Comparison of ENCODE assay signal across 26 mouse cellular contexts in the genomic region with DNA sequence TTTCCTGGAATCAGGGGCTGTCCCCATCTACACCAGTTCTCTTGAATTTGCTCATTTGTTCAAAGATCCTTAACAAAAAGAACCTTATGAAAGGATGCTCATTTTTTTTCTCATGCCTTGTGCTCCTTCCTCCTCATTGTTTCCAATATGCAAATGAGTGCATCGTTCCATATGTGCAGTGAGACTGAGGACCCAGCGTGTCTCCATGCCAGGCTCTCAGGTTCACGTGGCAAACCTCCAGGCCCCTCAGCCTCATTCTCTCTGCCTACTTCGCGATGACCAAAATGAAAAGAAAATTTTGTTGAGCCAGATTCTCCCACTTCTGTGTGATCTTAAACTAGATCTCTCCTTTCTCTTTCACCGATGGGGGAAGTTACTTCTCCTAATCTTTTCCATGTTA. TPM values are rescaled to one million over a fixed set of nuclear protein-coding genes. Genes with fewer than 3 reads are reported as not detected.
DNase-seq lines count a peak whose midpoint lies in the region; ATAC-seq lines count a peak whose summit lies in the region.
"Had no signal": no experiment of that assay in that cellular context is flagged by ENCODE, and none has a peak within 500 bp of the region (broad histone marks: within the 10 kb centered on the region; RNA-seq: fewer than 3 reads in every experiment).

No protein-coding gene starts in this region.

- H3K4me1 ChIP-seq in hindbrain, embryonic 15.5 days (replicated peaks): peaks cover 20% of the 10 kb centered on the region
- peaks cover 12% of the 10 kb centered on the region for H3K4me1 ChIP-seq in hindbrain, embryonic 14.5 days (replicated peaks; ENCODE audit: control insufficient read depth, insufficient read depth, low read length)
- H3K4me1 ChIP-seq in midbrain, embryonic 13.5 days (replicated peaks): peaks cover 20% of the 10 kb centered on the region
- H3K4me1 ChIP-seq in midbrain, embryonic 16.5 days (ENCODE audit: control insufficient read depth, insufficient read depth, low read length): peaks cover 13% of the 10 kb centered on the region
- H3K4me1 ChIP-seq in forebrain, embryonic 16.5 days (replicated peaks; ENCODE audit: control insufficient read depth, insufficient read depth, low read length): peaks cover 17% of the 10 kb centered on the region

- WGBS in hindbrain, embryonic 15.5 days: 36% methylated on average over 6 of the region's 6 CpGs
- 30% methylated on average over 6 of the region's 6 CpGs for WGBS in hindbrain, embryonic 14.5 days
- WGBS in midbrain, embryonic 13.5 days: 40% methylated on average over 6 of the region's 6 CpGs
- 30% methylated on average over 6 of the region's 6 CpGs for WGBS in midbrain, embryonic 16.5 days
- WGBS in forebrain, embryonic 16.5 days: 20% methylated on average over 6 of the region's 6 CpGs

- H3K36me3 ChIP-seq in hindbrain, embryonic 15.5 days: no peaks in the 10 kb centered on the region
- H3K36me3 ChIP-seq in hindbrain, embryonic 14.5 days (replicated peaks; ENCODE audit: control insufficient read depth, insufficient read depth): no peaks in the 10 kb centered on the region
- no peaks in the 10 kb centered on the region for H3K36me3 ChIP-seq in midbrain, embryonic 13.5 days
- no peaks in the 10 kb centered on the region for H3K36me3 ChIP-seq in midbrain, embryonic 16.5 days (ENCODE audit: control insufficient read depth, insufficient read depth, low read length)
- no peaks in the 10 kb centered on the region for H3K36me3 ChIP-seq in forebrain, embryonic 16.5 days (ENCODE audit: control insufficient read depth, insufficient read depth)
- H3K36me3 ChIP-seq: embryonic facial prominence, embryonic 15.5 days; heart, embryonic 13.5 days; hindbrain, embryonic 12.5 days; limb, embryonic 13.5 days; liver, embryonic 15.5 days; neural tube, embryonic 13.5 days; stomach, embryonic 15.5 days had no signal

- no peak overlapping the region for H3K9ac ChIP-seq in hindbrain, embryonic 15.5 days
- H3K9ac ChIP-seq in hindbrain, embryonic 14.5 days: no peak overlapping the region
- H3K9ac ChIP-seq in midbrain, embryonic 13.5 days (replicated peaks): no peak overlapping the region
- no peak overlapping the region for H3K9ac ChIP-seq in midbrain, embryonic 16.5 days (ENCODE audit: low read depth, low read length)
- no peak overlapping the region for H3K9ac ChIP-seq in forebrain, embryonic 16.5 days (replicated peaks; ENCODE audit: low read depth, low read length)
- H3K9ac ChIP-seq: embryonic facial prominence, embryonic 15.5 days; hindbrain, embryonic 12.5 days; liver, embryonic 15.5 days; stomach, embryonic 15.5 days had no signal

- H3K27ac ChIP-seq in hindbrain, embryonic 15.5 days (replicated peaks): peak overlapping the region; percentile 21; the same call in 1 of the 2 replicates
- no peak overlapping the region for H3K27ac ChIP-seq in hindbrain, embryonic 14.5 days
- H3K27ac ChIP-seq in midbrain, embryonic 13.5 days: peak overlapping the region; percentile 83; the same call in 1 of the 2 replicates
- H3K27ac ChIP-seq in midbrain, embryonic 16.5 days (ENCODE audit: low read length): no peak overlapping the region
- H3K27ac ChIP-seq in forebrain, embryonic 16.5 days (ENCODE audit: low read length): peak overlapping the region; percentile 32; the same call in 1 of the 2 replicates
- H3K27ac ChIP-seq: embryonic facial prominence, embryonic 15.5 days; heart, adult 2 months; limb, embryonic 13.5 days; liver, embryonic 15.5 days; neural tube, embryonic 13.5 days had no signal

- no peak overlapping the region for H3K4me2 ChIP-seq in hindbrain, embryonic 15.5 days
- H3K4me2 ChIP-seq in hindbrain, embryonic 14.5 days (replicated peaks): no peak overlapping the region
- H3K4me2 ChIP-seq in midbrain, embryonic 13.5 days (replicated peaks): no peak overlapping the region
- H3K4me2 ChIP-seq in midbrain, embryonic 16.5 days (ENCODE audit: low read length): no peak overlapping the region; the same call in 1 of the 2 replicates
- H3K4me2 ChIP-seq in forebrain, embryonic 16.5 days (ENCODE audit: low read length): peak overlapping the region; percentile 13; the same call in 1 of the 2 replicates
- H3K4me2 ChIP-seq: liver, embryonic 15.5 days had no signal

- peak; percentile 81 to 90 for DNase-seq in cerebellum, postnatal 10 days
- DNase-seq in cerebellum, adult 9-10 months: no peak
- no peak for DNase-seq in hindbrain, embryonic 14.5 days (ENCODE audit: low spot score)
- DNase-seq in spleen, adult 18-20 months: no peak
- DNase-seq: cerebellum, adult 11 months; gastrocnemius, postnatal 14 days; kidney, postnatal 36 days; layer of hippocampus, postnatal 36 days; lung, postnatal 4 days; right cerebral cortex, adult 18-20 months; right cerebral cortex, postnatal 4 days; thymus, postnatal 36 days had no signal

- no peak overlapping the region for H3K4me3 ChIP-seq in hindbrain, embryonic 15.5 days
- H3K4me3 ChIP-seq in hindbrain, embryonic 14.5 days (replicated peaks; ENCODE audit: low read length): no peak overlapping the region
- H3K4me3 ChIP-seq in midbrain, embryonic 13.5 days (replicated peaks): no peak overlapping the region
- H3K4me3 ChIP-seq in midbrain, embryonic 16.5 days (ENCODE audit: low read depth, low read length): no peak overlapping the region
- no peak overlapping the region for H3K4me3 ChIP-seq in forebrain, embryonic 16.5 days (replicated peaks; ENCODE audit: low read length)
- H3K4me3 ChIP-seq: embryonic facial prominence, embryonic 15.5 days; heart, adult 2 months; hindbrain, embryonic 12.5 days; limb, embryonic 13.5 days; liver, embryonic 15.5 days; myocyte; neural tube, embryonic 13.5 days; stomach, embryonic 15.5 days had no signal

- no peak for ATAC-seq in hindbrain, embryonic 15.5 days (ENCODE audit: low FRiP score, low read depth)
- no peak for ATAC-seq in hindbrain, embryonic 14.5 days (ENCODE audit: low FRiP score)
- ATAC-seq in midbrain, embryonic 13.5 days: no peak
- no peak for ATAC-seq in midbrain, embryonic 16.5 days
- peak; percentile 45 for ATAC-seq in forebrain, embryonic 16.5 days
- ATAC-seq: intestine, postnatal 0 days had no signal

- H3K27me3 ChIP-seq in hindbrain, embryonic 15.5 days: no peaks in the 10 kb centered on the region
- H3K27me3 ChIP-seq in hindbrain, embryonic 14.5 days (ENCODE audit: control insufficient read depth, insufficient read depth, low read length): no peaks in the 10 kb centered on the region
- H3K27me3 ChIP-seq in midbrain, embryonic 13.5 days: no peaks in the 10 kb centered on the region
- H3K27me3 ChIP-seq in midbrain, embryonic 16.5 days (ENCODE audit: control insufficient read depth, insufficient read depth, low read depth, low read length): no peaks in the 10 kb centered on the region
- H3K27me3 ChIP-seq in forebrain, embryonic 16.5 days (replicated peaks; ENCODE audit: control insufficient read depth, insufficient read depth, low read length): no peaks in the 10 kb centered on the region
- H3K27me3 ChIP-seq: embryonic facial prominence, embryonic 15.5 days; heart, embryonic 13.5 days; hindbrain, embryonic 12.5 days; limb, embryonic 13.5 days; liver, embryonic 15.5 days; neural tube, embryonic 13.5 days; stomach, embryonic 15.5 days had no signal

- H3K9me3 ChIP-seq in hindbrain, embryonic 15.5 days: no peaks in the 10 kb centered on the region
- H3K9me3 ChIP-seq in hindbrain, embryonic 14.5 days (ENCODE audit: control insufficient read depth, low read length): no peaks in the 10 kb centered on the region
- H3K9me3 ChIP-seq in midbrain, embryonic 13.5 days: no peaks in the 10 kb centered on the region
- no peaks in the 10 kb centered on the region for H3K9me3 ChIP-seq in midbrain, embryonic 16.5 days (replicated peaks; ENCODE audit: control insufficient read depth, low read length, poor library complexity, severe bottlenecking)
- no peaks in the 10 kb centered on the region for H3K9me3 ChIP-seq in forebrain, embryonic 16.5 days (ENCODE audit: control insufficient read depth, low read length)
- H3K9me3 ChIP-seq: embryonic facial prominence, embryonic 15.5 days; heart, embryonic 13.5 days; hindbrain, embryonic 12.5 days; limb, embryonic 13.5 days; liver, embryonic 15.5 days; neural tube, embryonic 13.5 days; stomach, embryonic 15.5 days had no signal

RNA-seq across cellular contexts. Expression of a gene that starts 15.3 kb away (rescaled TPM):
- 7.1 and 7.6 TPM in 2 replicates for polyA plus RNA-seq in hindbrain, embryonic 15.5 days (2015; fragmentation: Nextera tagmentation; extraction: Ambion mirVana)
- 7.9 and 9.0 TPM in 2 replicates for polyA plus RNA-seq in hindbrain, embryonic 14.5 days (2014; fragmentation: Nextera tagmentation; extraction: Ambion mirVana)
- polyA plus RNA-seq in midbrain, embryonic 13.5 days (2015; fragmentation: Nextera tagmentation; extraction: Ambion mirVana): 4.5 and 6.0 TPM in 2 replicates
- 7.0 and 7.1 TPM in 2 replicates for polyA plus RNA-seq in midbrain, embryonic 16.5 days (2015; fragmentation: Nextera tagmentation; extraction: Ambion mirVana)
- 5.8 and 6.8 TPM in 2 replicates for polyA plus RNA-seq in forebrain, embryonic 16.5 days (2015; fragmentation: Nextera tagmentation; extraction: Ambion mirVana)
- polyA plus RNA-seq: myocyte had no signal

Comparison
In these comparisons a context has a peak if more than half of its experiments do, and no peak if none do; other contexts are left out.
1. DNase-seq: peak in cerebellum, postnatal 10 days (2 of 2); none in cerebellum, adult 9-10 months (single experiment), hindbrain, embryonic 14.5 days (single experiment) and spleen, adult 18-20 months (0 of 2).
2. H3K27ac ChIP-seq: peak in hindbrain, embryonic 15.5 days (single experiment), midbrain, embryonic 13.5 days (single experiment) and forebrain, embryonic 16.5 days (single experiment); none in hindbrain, embryonic 14.5 days (single experiment) and midbrain, embryonic 16.5 days (single experiment).